Mouse (Mus musculus): ENCODE measurements around the gene Dexi.

DNA sequence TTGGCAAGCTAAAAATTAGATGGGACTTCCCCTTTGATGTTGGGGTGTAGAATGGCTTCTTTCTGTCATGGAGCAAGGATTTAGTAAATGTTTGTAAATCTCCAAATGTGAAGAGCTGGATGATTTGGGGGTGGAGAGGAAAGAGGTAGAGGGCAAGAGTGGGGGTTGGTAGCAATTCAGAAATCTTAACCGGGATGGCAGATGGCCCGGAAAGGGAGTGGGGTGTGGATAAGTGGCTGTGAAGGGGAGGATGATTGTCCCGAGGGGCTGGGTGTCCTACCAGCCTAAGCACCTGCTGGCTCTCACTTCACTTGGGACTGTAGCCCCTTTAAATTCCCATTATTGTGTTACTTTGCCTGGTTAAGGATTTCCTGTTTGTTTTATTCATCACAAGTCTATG, 4.0 kb upstream of the Dexi start:
- TF ChIP-seq POLR2AphosphoS5 (IDR thresholded peaks at IDR 0.05; ENCODE audit: insufficient replicate concordance, low read depth, low read length) (no peak), GATA1 (IDR thresholded peaks at IDR 0.05; ENCODE audit: borderline replicate concordance, low read length) (no peak), CTCF (IDR thresholded peaks at IDR 0.05; ENCODE audit: low read depth, low read length) (no peak), GATA2 (IDR thresholded peaks at IDR 0.05; ENCODE audit: borderline replicate concordance, low read depth, low read length) (no peak), TAL1 (conservative IDR thresholded peaks at IDR 0.05; ENCODE audit: low read depth, low read length) (no peak)

All from G1E (cell line).